Mouse (Mus musculus) myocyte (in vitro differentiated cells): ENCODE results near the gene Prkcb. TPM values are rescaled to one million over a fixed set of nuclear protein-coding genes. Genes with fewer than 3 reads are reported as not detected.

Experiments used
- H3K27me3 ChIP-seq: one replicate; pipeline ENCODE4 v1.6.1; 2011; ENCODE audit not compliant: control insufficient read depth, insufficient read depth, insufficient read length
- H3K36me3 ChIP-seq: one replicate; pipeline ENCODE4 v1.6.1; 2011; ENCODE audit not compliant: control insufficient read depth, insufficient read depth
- H3K4me2 ChIP-seq: one replicate; pipeline ENCODE4 v1.6.1; 2011; ENCODE audit warnings: low read depth, control low read depth
- H3K4me3 ChIP-seq: one replicate; pipeline ENCODE4 v1.5.1; 2011; ENCODE audit warnings: mild to moderate bottlenecking, control low read depth, moderate library complexity
- H3K79me2 ChIP-seq: one replicate; pipeline ENCODE4 v1.6.1; 2011; ENCODE audit not compliant: control insufficient read depth, insufficient read depth
- H3ac ChIP-seq: one replicate; pipeline ENCODE4 v1.6.1; 2011; ENCODE audit not compliant: control insufficient read depth, insufficient read length
- CEBPB ChIP-seq: IDR thresholded peaks from 2 replicates; pipeline ENCODE4 v1.6.1; 2011; ENCODE audit warnings: mild to moderate bottlenecking, moderate library complexity; ENCODE audit not compliant: poor library complexity, insufficient read depth, severe bottlenecking
- E2F4 ChIP-seq: IDR thresholded peaks from one replicate; pipeline ENCODE4 v1.6.1; 2011; ENCODE audit warnings: mild to moderate bottlenecking, control low read depth, moderate library complexity; ENCODE audit not compliant: insufficient read depth
- MAX ChIP-seq: IDR thresholded peaks from one replicate; pipeline ENCODE4 v1.6.1; 2011; ENCODE audit warnings: low read depth, mild to moderate bottlenecking, control low read depth
- MYOD1 ChIP-seq, 3 experiments: IDR thresholded peaks; one replicate each; pipeline ENCODE4 v1.6.1; 2011; ENCODE audit warnings: control low read depth in 2 of 3, low read depth in 2 of 3, mild to moderate bottlenecking in 2 of 3, moderate library complexity in 1 of 3; ENCODE audit not compliant: insufficient read length in 2 of 3, control insufficient read depth in 1 of 3
- MYOG ChIP-seq, 3 experiments: IDR thresholded peaks; one replicate each; pipeline ENCODE4 v1.6.1; 2011; ENCODE audit warnings: control low read depth in 2 of 3, low read depth in 2 of 3, mild to moderate bottlenecking in 2 of 3; ENCODE audit not compliant: insufficient read length in 2 of 3, control insufficient read depth in 1 of 3, insufficient read depth in 1 of 3
- POLR2A ChIP-seq: IDR thresholded peaks from one replicate; pipeline ENCODE4 v1.6.1; 2011; ENCODE audit warnings: low read depth, mild to moderate bottlenecking, control low read depth, moderate library complexity; ENCODE audit not compliant: insufficient read length
- POLR2AphosphoS2 ChIP-seq: IDR thresholded peaks from one replicate; pipeline ENCODE4 v1.6.1; 2011; ENCODE audit warnings: low read depth, control low read depth; ENCODE audit not compliant: insufficient read length
- REST ChIP-seq: IDR thresholded peaks from one replicate; pipeline ENCODE4 v1.6.1; 2011; ENCODE audit warnings: mild to moderate bottlenecking, control low read depth, moderate library complexity; ENCODE audit not compliant: insufficient read depth, insufficient read length
- SRF ChIP-seq: IDR thresholded peaks from one replicate; pipeline ENCODE4 v1.6.1; 2011; ENCODE audit warnings: low read depth; ENCODE audit not compliant: control insufficient read depth, insufficient read length
- TCF12 ChIP-seq: IDR thresholded peaks from one replicate; pipeline ENCODE4 v1.6.1; 2011; ENCODE audit warnings: mild to moderate bottlenecking, control low read depth; ENCODE audit not compliant: poor library complexity, insufficient read depth, severe bottlenecking
- TCF3 ChIP-seq: IDR thresholded peaks from one replicate; pipeline ENCODE4 v1.6.1; 2011; ENCODE audit warnings: low read depth, control low read depth; ENCODE audit not compliant: insufficient read length
- USF1 ChIP-seq: IDR thresholded peaks from one replicate; pipeline ENCODE4 v1.6.1; 2011; ENCODE audit warnings: low read depth, mild to moderate bottlenecking, control low read depth, moderate library complexity
- polyA plus RNA-seq: library from polyadenylated mRNA; unstranded; fragments of >200 nt; fragmentation: generic; extraction: Trizol; gene quantifications from one replicate; pipeline ENCODE4 v1.2.1, GENCODE M21; 2012; ENCODE audit warnings: missing spikeins

Gene Prkcb
- polyA plus RNA-seq, 1 experiment, result 2.2 TPM

DNA sequence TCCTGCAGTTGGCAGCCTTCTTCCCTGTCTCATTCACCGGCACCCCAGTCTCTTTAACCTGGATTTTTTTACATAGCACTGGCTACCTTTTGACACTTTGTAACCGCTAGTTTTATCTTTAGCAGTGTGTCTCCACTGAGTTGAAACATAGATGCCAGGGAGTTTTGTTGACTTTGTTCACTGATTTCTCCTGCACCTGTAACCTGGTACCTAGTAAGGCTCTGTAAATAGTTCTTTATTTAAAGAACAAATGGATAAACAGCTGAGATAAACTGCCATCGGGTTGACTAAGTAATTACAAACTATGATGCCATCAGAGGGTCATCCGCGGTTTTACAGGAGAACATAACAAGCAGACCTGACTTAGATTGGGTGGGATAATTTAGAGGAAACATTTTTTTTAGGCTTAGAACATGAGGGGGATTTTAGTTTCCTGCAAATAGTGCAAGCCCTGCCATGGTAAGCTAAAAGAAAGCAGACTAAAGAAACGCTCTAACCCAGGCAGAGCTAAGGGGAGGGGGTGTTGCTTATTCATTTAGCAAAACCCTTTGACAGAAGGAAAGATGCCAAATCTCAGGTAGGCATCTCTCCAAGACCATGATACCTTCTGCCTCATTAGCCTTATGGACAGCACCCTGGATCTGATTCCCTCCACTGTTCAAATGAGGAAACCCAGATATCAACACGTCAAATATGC lies 291.1 kb downstream of the Prkcb start:
- TF ChIP-seq MYOG (IDR thresholded peaks at IDR 0.05; ENCODE audit: control insufficient read depth in 1 of 3, insufficient read depth in 1 of 3, insufficient read length in 2 of 3, low read depth in 2 of 3) (no peak), USF1 (no peak), TCF12 (no peak), POLR2AphosphoS2 (no peak), SRF (no peak), MYOD1 (IDR thresholded peaks at IDR 0.05; ENCODE audit: control insufficient read depth in 1 of 3, insufficient read length in 2 of 3, low read depth in 2 of 3) (no peak), TCF3 (no peak), REST (no peak), MAX (no peak)
- H3K27me3 ChIP-seq, result no peaks in the 10 kb centered on the region
- H3K4me3 ChIP-seq, result no peak overlapping the region
- no peak overlapping the region for H3K4me2 ChIP-seq
- H3ac ChIP-seq, result no peak overlapping the region
- H3K79me2 ChIP-seq, result no peaks in the 10 kb centered on the region
- H3K36me3 ChIP-seq, result no peaks in the 10 kb centered on the region

GRCm38 (mm10) chr7:122580158-122580475 lies 291.6 kb downstream of the Prkcb start:
- no peaks in the 10 kb centered on the region for H3K36me3 ChIP-seq
- H3K4me2 ChIP-seq, result no peak overlapping the region
- TF ChIP-seq SRF, result no peak
- no peak for TF ChIP-seq CEBPB
- TF ChIP-seq MAX, result no peak
- TF ChIP-seq E2F4, result no peak
- no peak for TF ChIP-seq POLR2A
- no peak for TF ChIP-seq POLR2AphosphoS2
- TF ChIP-seq TCF3, result no peak
- no peak for TF ChIP-seq REST
- TF ChIP-seq TCF12, result no peak
- TF ChIP-seq USF1, result no peak
- TF ChIP-seq MYOD1 (IDR thresholded peaks at IDR 0.05; ENCODE audit: control insufficient read depth in 1 of 3, insufficient read length in 2 of 3, low read depth in 2 of 3), result no peak
- no peak for TF ChIP-seq MYOG (IDR thresholded peaks at IDR 0.05; ENCODE audit: control insufficient read depth in 1 of 3, insufficient read depth in 1 of 3, insufficient read length in 2 of 3, low read depth in 2 of 3)
- no peaks in the 10 kb centered on the region for H3K79me2 ChIP-seq
- H3K27me3 ChIP-seq, result no peaks in the 10 kb centered on the region
- H3ac ChIP-seq, result no peak overlapping the region
- H3K4me3 ChIP-seq, result no peak overlapping the region

GRCm38 (mm10) chr7:122584421-122585151 lies 296.0 kb downstream of the Prkcb start:
- TF ChIP-seq MYOD1 (IDR thresholded peaks at IDR 0.05; ENCODE audit: control insufficient read depth in 1 of 3, insufficient read length in 2 of 3, low read depth in 2 of 3) (peak in 1 of 3 experiments; percentile 7), CEBPB (no peak), SRF (no peak)
- Histone ChIP-seq H3K4me3 (no peak overlapping the region), H3K27me3 (no peaks in the 10 kb centered on the region), H3ac (no peak overlapping the region), H3K79me2 (no peaks in the 10 kb centered on the region), H3K36me3 (no peaks in the 10 kb centered on the region), H3K4me2 (no peak overlapping the region)

DNA sequence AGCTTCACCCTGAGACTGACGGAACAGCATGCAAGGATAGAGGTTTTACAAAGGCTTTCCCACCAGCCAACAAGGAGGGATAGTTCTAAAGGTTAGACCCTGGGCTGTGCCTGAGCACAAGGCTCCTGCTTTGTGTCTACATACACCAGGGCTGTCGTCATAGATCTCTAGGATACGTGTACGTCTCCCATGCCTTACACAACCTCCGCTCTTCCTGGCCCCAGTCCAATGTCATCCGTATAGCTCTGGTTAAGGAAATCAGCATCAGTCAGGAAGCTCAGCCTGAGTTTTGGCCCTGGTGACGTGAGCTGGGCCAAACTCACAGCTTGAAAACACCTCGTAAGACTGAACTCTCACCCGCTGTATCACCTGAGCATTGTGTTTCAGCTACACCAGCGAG lies 307.3 kb downstream of the Prkcb start:
- TF ChIP-seq TCF12 (no peak), MYOD1 (IDR thresholded peaks at IDR 0.05; ENCODE audit: control insufficient read depth in 1 of 3, insufficient read length in 2 of 3, low read depth in 2 of 3) (no peak), USF1 (no peak), CEBPB (no peak), SRF (no peak), E2F4 (no peak)
- no peak overlapping the region for H3K4me2 ChIP-seq
- no peaks in the 10 kb centered on the region for H3K79me2 ChIP-seq
- no peak overlapping the region for H3K4me3 ChIP-seq
- no peaks in the 10 kb centered on the region for H3K36me3 ChIP-seq
- H3ac ChIP-seq, result no peak overlapping the region
- peaks cover 6% of the 10 kb centered on the region for H3K27me3 ChIP-seq

GRCm38 (mm10) chr7:122596596-122597170 lies 308.1 kb downstream of the Prkcb start:
- TF ChIP-seq TCF12 (no peak), POLR2AphosphoS2 (no peak), POLR2A (no peak), MAX (no peak), USF1 (no peak), REST (no peak), E2F4 (no peak), MYOG (IDR thresholded peaks at IDR 0.05; ENCODE audit: control insufficient read depth in 1 of 3, insufficient read depth in 1 of 3, insufficient read length in 2 of 3, low read depth in 2 of 3) (no peak), SRF (no peak), MYOD1 (IDR thresholded peaks at IDR 0.05; ENCODE audit: control insufficient read depth in 1 of 3, insufficient read length in 2 of 3, low read depth in 2 of 3) (no peak), CEBPB (no peak), TCF3 (no peak)
- no peak overlapping the region for H3ac ChIP-seq
- H3K36me3 ChIP-seq, result no peaks in the 10 kb centered on the region
- no peaks in the 10 kb centered on the region for H3K79me2 ChIP-seq
- H3K4me3 ChIP-seq, result no peak overlapping the region
- no peak overlapping the region for H3K4me2 ChIP-seq
- H3K27me3 ChIP-seq, result peaks cover 6% of the 10 kb centered on the region
